Mouse (Mus musculus) neural tube, embryonic 14.5 days (tissue): ENCODE results near the gene Ankrd11. TPM values are rescaled to one million over a fixed set of nuclear protein-coding genes. Genes with fewer than 3 reads are reported as not detected.
A peak's percentile ranks its signal among the peaks of the same experiment; 100 is the strongest.

Source experiments
- ATAC-seq: fragments of 200-750 bp; cut with Nextera tagmentation; 2 replicates; pipeline ENCODE4 v1.8.0; 2017; ENCODE audit warnings: low read depth, mild to moderate bottlenecking, moderate TSS enrichment, moderate library complexity
- H3K27ac ChIP-seq: fragments of 300-500 bp; sonication (generic); 2 replicates; pipeline ENCODE4 v1.5.1; 2014; ENCODE audit warnings: low read depth, mild to moderate bottlenecking, control low read depth, low read length, moderate library complexity, mixed read lengths
- H3K27me3 ChIP-seq: fragments of 300-500 bp; sonication (generic); 2 replicates; pipeline ENCODE4 v1.6.1; 2014; ENCODE audit warnings: low read length; ENCODE audit not compliant: control insufficient read depth, insufficient read depth
- H3K36me3 ChIP-seq: fragments of 300-500 bp; sonication (generic); 2 replicates; pipeline ENCODE4 v1.6.1; 2014; ENCODE audit warnings: low read length, mixed read lengths; ENCODE audit not compliant: control insufficient read depth, insufficient read depth
- H3K4me1 ChIP-seq: fragments of 300-500 bp; sonication (generic); 2 replicates; pipeline ENCODE4 v1.6.1; 2014; ENCODE audit warnings: low read length; ENCODE audit not compliant: control insufficient read depth, insufficient read depth
- H3K4me2 ChIP-seq: fragments of 300-500 bp; sonication (generic); 2 replicates; pipeline ENCODE4 v1.6.1; 2014; ENCODE audit warnings: mild to moderate bottlenecking, low read depth, low read length, control low read depth
- H3K4me3 ChIP-seq: fragments of 300-500 bp; sonication (generic); 2 replicates; pipeline ENCODE4 v1.5.1; 2014; ENCODE audit warnings: low read depth, low read length, control low read depth, mixed read lengths
- H3K9ac ChIP-seq: fragments of 300-500 bp; sonication (generic); replicated peaks from 2 replicates; pipeline ENCODE4 v1.6.1; 2014; ENCODE audit warnings: low read depth, mild to moderate bottlenecking, control low read depth, low read length, mixed read lengths
- H3K9me3 ChIP-seq: fragments of 300-500 bp; sonication (generic); 2 replicates; pipeline ENCODE4 v1.6.1; 2016; ENCODE audit warnings: low read length; ENCODE audit not compliant: control insufficient read depth
- WGBS: fragments of 180-500 bp; shearing (Covaris S2); extraction: QIAGEN DNeasy Blood & Tissue Kit; methylation state at CpG from one replicate; pipeline ENCODE4 v1.1.7; 2014; 5-methylcytosine and 5-hydroxymethylcytosine counted together
- polyA plus RNA-seq: library from polyadenylated mRNA; unstranded; fragments of >200 nt; fragmentation: Nextera tagmentation; extraction: Ambion mirVana; gene quantifications from 2 replicates; pipeline ENCODE4 v1.2.1, GENCODE M21; 2014

Gene Ankrd11
- polyA plus RNA-seq, 1 experiment from 2014 or later = 43.8 TPM

DNA sequence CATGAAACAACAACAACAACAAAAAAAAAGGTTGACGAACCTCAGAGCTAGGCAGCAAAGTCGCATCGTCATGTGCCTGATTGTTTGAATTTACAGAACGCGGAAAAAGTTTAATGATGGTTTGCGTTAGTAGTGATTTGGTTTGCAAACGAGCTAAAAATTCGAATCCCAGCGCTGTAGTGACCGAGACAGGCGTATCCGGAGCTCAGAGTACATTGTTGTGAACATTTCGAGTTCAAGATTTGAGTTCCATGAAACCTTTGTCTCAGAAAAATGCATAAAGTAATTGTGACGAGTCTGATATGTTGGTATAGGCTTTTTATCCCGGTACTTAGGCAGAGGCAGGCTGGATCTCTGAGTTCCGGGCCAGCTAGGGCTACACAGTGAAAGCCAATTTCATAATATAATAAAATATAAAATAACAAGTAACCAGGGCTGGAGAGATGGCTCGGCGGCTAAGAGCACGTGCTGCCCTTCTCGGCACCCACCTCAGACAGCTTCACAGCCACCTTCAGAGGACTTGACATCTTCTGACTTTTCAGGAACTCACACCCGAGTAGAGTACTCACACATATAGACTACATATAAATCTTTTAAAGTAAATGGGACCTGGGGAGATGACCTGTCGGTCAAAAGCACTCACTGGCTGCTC is 1.0 kb upstream of the Ankrd11 start:
- WGBS = 25% methylated on average over 22 of the region's 22 CpGs
- no peak for ATAC-seq
- H3K36me3 ChIP-seq = no peaks in the 10 kb centered on the region

DNA sequence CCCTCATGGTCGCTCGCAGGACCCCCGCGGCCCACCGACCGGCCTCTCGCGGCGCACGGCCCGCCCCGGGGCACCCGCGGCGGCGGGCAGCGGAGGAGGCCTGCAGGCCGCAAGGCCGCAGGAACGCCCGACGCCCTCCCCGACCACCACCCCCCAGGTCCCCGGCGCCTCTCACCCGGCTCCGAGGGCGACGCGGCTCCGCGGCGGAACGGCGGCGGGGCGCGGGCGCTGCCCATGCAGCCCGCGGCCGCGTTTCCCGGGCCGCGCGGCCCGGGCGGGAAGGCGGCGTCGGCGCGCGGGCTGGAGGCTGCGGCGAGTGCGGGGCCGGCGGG is 337 bp downstream of the Ankrd11 start:
- ATAC-seq = no peak; the same call in 1 of the 2 replicates
- Histone ChIP-seq H3K27me3 (no peaks in the 10 kb centered on the region), H3K36me3 (no peaks in the 10 kb centered on the region), H3K4me2 (peak overlapping the region; percentile 59), H3K27ac (peak overlapping the region; percentile 93), H3K9ac (peak overlapping the region; percentile 97), H3K9me3 (no peaks in the 10 kb centered on the region), H3K4me1 (peaks cover 30% of the 10 kb centered on the region), H3K4me3 (peak overlapping the region; percentile 99)
- under 1% methylated on average over 50 of the region's 60 CpGs for WGBS

More for the DNA sequence above, 1.0 kb upstream of the Ankrd11 start:
- no peaks in the 10 kb centered on the region for H3K27me3 ChIP-seq
- no peaks in the 10 kb centered on the region for H3K9me3 ChIP-seq
- H3K4me1 ChIP-seq = peaks cover 30% of the 10 kb centered on the region
- H3K9ac ChIP-seq = peak overlapping the region; percentile 73
- H3K27ac ChIP-seq = peak overlapping the region; percentile 91
- peak overlapping the region; percentile 99 for H3K4me3 ChIP-seq
- peak overlapping the region; percentile 77 for H3K4me2 ChIP-seq

DNA sequence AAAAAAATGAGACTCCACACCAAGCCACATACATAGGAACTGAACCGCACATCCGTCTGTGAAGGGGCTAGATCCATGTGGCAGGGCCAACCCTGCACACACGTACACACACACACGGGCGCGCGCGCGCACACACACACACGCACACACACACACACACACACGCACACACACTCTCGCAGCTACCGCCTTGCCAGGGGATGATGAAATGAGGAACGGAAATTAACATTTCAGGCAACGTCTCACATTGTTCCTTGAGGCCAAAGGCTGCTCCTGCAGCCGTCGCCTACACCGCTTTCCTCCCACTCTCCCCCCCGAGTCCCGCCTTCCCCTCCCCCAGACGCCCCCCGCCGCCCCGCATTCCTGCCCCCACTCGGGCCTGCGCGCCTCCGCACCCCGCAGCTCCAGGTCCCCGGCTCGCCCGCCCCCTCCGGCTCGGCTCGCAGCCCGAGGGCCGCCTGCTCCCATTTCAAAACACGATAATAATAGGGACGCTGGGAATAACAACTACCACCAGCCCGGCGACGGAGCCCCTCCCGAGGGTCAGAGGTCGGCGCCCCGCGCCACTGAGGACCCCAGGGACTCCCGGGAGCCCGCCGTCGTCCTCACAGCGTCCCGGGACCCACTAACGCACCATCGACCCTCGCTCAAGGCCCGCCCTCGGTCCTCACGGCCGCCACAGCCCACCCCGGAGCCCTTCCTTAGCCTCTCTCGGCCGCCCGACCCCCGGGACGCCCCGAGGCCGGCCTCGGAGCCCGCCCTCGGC is 886 bp downstream of the Ankrd11 start:
- under 1% methylated on average over 57 of the region's 71 CpGs for WGBS
- H3K4me2 ChIP-seq = peak overlapping the region; percentile 59
- no peak for ATAC-seq

DNA sequence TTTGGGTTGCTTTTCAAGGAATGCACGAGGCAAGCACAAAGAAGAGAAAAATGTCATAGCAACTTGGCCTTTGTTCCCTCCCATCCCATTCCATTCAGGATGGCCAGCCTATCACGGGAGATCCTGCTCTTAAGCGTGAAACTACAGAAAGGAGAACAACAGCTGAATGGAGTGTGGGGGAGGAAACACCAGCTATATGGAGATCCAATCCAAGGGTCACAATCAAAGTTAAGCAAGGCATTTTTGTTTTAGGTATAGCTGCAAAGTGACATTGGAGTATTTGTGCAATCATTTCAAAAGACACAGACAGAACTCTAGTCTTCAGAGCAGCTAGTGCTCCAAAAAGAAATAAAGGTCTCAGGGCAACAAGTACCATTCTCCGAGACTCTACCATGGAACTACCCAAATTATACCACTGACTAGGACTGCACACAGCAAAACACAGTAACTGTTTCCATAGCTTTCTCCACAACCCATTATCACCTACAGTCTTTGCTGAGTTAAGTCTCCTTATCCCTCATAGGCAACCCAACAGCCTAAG is 1.9 kb downstream of the Ankrd11 start:
- no peaks in the 10 kb centered on the region for H3K36me3 ChIP-seq
- peak overlapping the region; percentile 59 for H3K4me2 ChIP-seq
- H3K27me3 ChIP-seq = no peaks in the 10 kb centered on the region
- no peak for ATAC-seq
- 6% methylated on average over 4 of the region's 4 CpGs for WGBS
- H3K27ac ChIP-seq = no peak overlapping the region
- no peaks in the 10 kb centered on the region for H3K9me3 ChIP-seq
- H3K4me1 ChIP-seq = peaks cover 30% of the 10 kb centered on the region
- peak overlapping the region; percentile 99 for H3K4me3 ChIP-seq
- H3K9ac ChIP-seq = no peak overlapping the region; the same call in 1 of the 2 replicates

More for the DNA sequence above, 886 bp downstream of the Ankrd11 start:
- H3K9ac ChIP-seq = peak overlapping the region; percentile 97
- H3K36me3 ChIP-seq = no peaks in the 10 kb centered on the region
- H3K4me3 ChIP-seq = peak overlapping the region; percentile 99
- peaks cover 30% of the 10 kb centered on the region for H3K4me1 ChIP-seq
- peak overlapping the region; percentile 93 for H3K27ac ChIP-seq
- no peaks in the 10 kb centered on the region for H3K27me3 ChIP-seq
- no peaks in the 10 kb centered on the region for H3K9me3 ChIP-seq

DNA sequence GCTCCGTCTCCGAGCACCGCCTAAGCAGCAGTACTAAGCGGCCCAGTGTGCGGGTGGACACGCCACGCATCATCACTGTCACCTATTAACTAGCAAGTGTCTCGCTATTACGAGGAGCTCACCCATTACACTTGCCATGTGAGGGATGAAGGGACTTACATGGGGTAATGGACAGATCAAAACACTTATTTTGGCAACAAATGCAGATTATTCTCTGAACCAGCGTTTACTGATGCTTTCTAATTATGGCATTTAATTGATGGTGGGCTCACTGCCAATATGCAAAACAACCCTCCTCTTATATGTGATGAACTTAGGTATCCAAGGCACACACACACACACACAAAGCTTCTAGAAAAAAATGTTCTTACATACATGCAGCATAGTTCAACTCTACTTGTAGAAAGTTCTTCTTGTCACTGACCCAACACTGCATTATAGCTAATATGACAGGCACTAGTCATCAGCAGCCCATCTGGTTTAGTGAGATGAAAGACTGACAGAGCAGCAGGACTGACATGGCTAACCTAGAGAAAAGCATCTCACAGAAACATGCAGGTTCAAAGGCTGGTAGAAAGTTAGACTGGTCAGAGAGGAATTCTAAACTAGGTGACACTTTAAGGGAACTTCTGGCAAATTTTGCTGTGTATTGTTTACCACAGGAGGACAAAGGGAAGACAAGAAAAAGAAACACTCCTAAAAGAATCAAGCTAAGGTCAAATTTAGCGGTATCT is 2.5 kb downstream of the Ankrd11 start:
- Histone ChIP-seq H3K9me3 (no peaks in the 10 kb centered on the region), H3K27me3 (no peaks in the 10 kb centered on the region), H3K4me2 (peak overlapping the region; percentile 59), H3K9ac (no peak overlapping the region), H3K36me3 (no peaks in the 10 kb centered on the region), H3K27ac (no peak overlapping the region), H3K4me1 (peaks cover 31% of the 10 kb centered on the region), H3K4me3 (0 out of 2 replicates have a peak overlapping the region, but pooled peaks have one; percentile 1)
- ATAC-seq = no peak
- WGBS = 20% methylated on average over 11 of the region's 11 CpGs

DNA sequence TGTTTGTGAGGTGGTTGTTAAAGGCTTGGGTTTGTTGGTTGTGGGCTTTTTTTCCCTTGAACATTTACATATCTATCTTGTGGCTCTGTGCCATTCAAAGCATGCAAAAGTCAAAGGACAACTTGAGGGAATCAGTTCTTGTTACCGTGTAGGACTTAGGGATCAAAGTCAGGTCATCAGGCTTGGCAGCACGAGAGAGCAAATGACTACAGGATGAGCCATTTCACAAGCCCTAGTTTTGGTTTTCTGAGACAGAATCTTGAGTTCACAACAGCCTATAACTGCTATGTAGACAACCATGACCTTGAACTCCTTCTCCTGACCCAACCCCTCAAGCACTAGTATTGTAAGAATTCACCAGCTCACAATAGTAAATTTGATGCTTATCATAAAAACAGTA is 3.7 kb downstream of the Ankrd11 start:
- no peak for ATAC-seq

DNA sequence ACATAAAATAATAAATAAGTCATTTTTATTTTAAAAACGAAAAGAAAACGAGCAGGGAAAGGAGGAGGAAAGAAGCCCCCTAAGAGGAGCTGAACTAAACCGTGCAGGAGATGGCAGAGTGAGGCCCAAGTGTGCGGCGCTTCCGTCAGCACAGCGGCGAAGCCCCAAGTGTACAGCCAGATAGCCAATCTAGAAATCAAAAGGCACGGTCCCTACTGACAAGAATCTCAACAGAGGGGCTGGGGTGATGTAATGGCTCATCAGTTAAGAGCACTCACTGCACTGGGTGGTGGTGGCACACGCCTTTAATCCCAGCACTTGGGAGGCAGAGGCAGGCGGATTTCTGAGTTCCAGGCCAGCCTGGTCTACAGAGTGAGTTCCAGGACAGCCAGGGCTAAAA is 4.6 kb downstream of the Ankrd11 start:
- H3K36me3 ChIP-seq = no peaks in the 10 kb centered on the region
- WGBS = 85% methylated on average over 11 of the region's 11 CpGs
- peaks cover 25% of the 10 kb centered on the region for H3K4me1 ChIP-seq
- no peak overlapping the region for H3K4me2 ChIP-seq
- no peaks in the 10 kb centered on the region for H3K27me3 ChIP-seq
- H3K27ac ChIP-seq = no peak overlapping the region
- ATAC-seq = no peak
- H3K9ac ChIP-seq = no peak overlapping the region
- H3K9me3 ChIP-seq = no peaks in the 10 kb centered on the region
- no peak overlapping the region for H3K4me3 ChIP-seq

More for the DNA sequence above, 3.7 kb downstream of the Ankrd11 start:
- WGBS = 63% methylated on average over 2 of the region's 2 CpGs
- no peaks in the 10 kb centered on the region for H3K27me3 ChIP-seq
- no peaks in the 10 kb centered on the region for H3K9me3 ChIP-seq
- no peak overlapping the region for H3K4me3 ChIP-seq
- no peak overlapping the region for H3K9ac ChIP-seq
- peaks cover 28% of the 10 kb centered on the region for H3K4me1 ChIP-seq
- no peaks in the 10 kb centered on the region for H3K36me3 ChIP-seq
- no peak overlapping the region for H3K27ac ChIP-seq
- no peak overlapping the region for H3K4me2 ChIP-seq

DNA sequence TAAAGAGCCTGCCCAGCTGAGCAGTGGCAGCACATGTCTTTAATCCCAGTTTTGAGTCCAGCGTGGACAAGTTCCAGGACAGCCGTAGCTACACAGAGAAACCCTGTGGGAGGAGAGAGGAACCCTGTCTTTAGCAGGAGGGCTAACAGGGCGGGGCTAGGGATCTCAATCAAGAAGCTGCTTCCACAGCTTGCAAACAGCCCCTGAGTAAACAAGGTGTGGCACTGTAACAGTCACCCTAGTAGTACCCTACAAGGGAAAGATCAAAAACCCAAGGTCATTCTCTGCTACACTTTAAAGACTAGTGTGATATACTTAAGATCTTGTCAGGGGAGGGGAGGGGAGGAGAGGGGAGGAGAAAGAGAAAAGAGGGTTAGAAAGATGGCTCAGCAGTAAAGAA is 5.1 kb downstream of the Ankrd11 start:
- ATAC-seq = no peak
- Histone ChIP-seq H3K9ac (no peak overlapping the region), H3K4me2 (no peak overlapping the region), H3K36me3 (no peaks in the 10 kb centered on the region), H3K4me1 (peaks cover 25% of the 10 kb centered on the region), H3K27ac (no peak overlapping the region), H3K9me3 (no peaks in the 10 kb centered on the region), H3K27me3 (no peaks in the 10 kb centered on the region), H3K4me3 (no peak overlapping the region)
- 76% methylated on average over 3 of the region's 3 CpGs for WGBS
